ENCODE assay signal across 21 mouse cellular contexts in the genomic region with DNA sequence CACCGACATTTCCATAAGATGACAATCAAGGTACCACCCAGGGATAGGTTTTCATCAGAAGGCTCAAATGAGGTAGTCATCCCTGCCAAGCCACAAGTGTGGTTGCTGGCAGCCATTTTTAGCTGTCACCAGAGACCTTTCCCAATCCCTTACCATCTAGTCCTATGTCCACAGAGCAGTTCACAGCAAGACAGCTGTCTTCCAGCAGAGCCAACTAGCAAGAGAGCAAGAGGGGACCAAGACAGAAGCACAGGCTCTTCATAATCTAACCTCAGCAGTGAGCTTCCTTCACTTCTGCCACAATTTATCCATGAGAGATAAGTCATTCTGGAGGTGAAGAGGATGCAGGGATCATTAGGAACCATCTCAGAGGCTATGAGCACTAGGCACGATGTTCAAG.
DNase-seq lines count a peak whose midpoint lies in the region; ATAC-seq and TF ChIP-seq lines count a peak whose summit lies in the region.
"Had no signal": no experiment of that assay in that cellular context is flagged by ENCODE, and none has a peak within 500 bp of the region (broad histone marks: within the 10 kb centered on the region; RNA-seq: fewer than 3 reads in every experiment).

No protein-coding gene starts in this region.

- DNase-seq in embryonic facial prominence, embryonic 14.5 days (ENCODE audit: low spot score): peak; percentile 30
- no peak for DNase-seq in embryonic facial prominence, embryonic 10.5 days (ENCODE audit: low spot score)
- DNase-seq in liver, embryonic 13.5 days: no peak
- DNase-seq in liver, embryonic 11.5 days (ENCODE audit: low spot score): no peak
- no peak for DNase-seq in retina, embryonic 14.5 days (ENCODE audit: low spot score)
- DNase-seq: adrenal gland, adult 8-10 months; adrenal gland, postnatal 14 days; adrenal gland, postnatal 36 days; cerebellum, adult 11-12 months; cerebellum, adult 2 months; cerebellum, adult 9-10 months; cerebellum, postnatal 10 days; cerebellum, postnatal 25 days had no signal

- no peak overlapping the region for H3K4me3 ChIP-seq in embryonic facial prominence, embryonic 14.5 days (ENCODE audit: low read depth, low read length)
- no peak overlapping the region for H3K4me3 ChIP-seq in embryonic facial prominence, embryonic 10.5 days
- H3K4me3 ChIP-seq in liver, embryonic 13.5 days (replicated peaks): no peak overlapping the region
- H3K4me3 ChIP-seq in liver, embryonic 11.5 days (ENCODE audit: low read depth, low read length): no peak overlapping the region
- H3K4me3 ChIP-seq in myocyte: no peak overlapping the region
- H3K4me3 ChIP-seq: embryonic facial prominence, embryonic 13.5 days; forebrain, embryonic 10.5 days; forebrain, embryonic 12.5 days had no signal

- no peaks in the 10 kb centered on the region for H3K9me3 ChIP-seq in embryonic facial prominence, embryonic 14.5 days (ENCODE audit: control insufficient read depth, low read length)
- no peaks in the 10 kb centered on the region for H3K9me3 ChIP-seq in embryonic facial prominence, embryonic 10.5 days
- no peaks in the 10 kb centered on the region for H3K9me3 ChIP-seq in liver, embryonic 13.5 days (replicated peaks)
- H3K9me3 ChIP-seq in liver, embryonic 11.5 days (ENCODE audit: control insufficient read depth, low read length): no peaks in the 10 kb centered on the region
- H3K9me3 ChIP-seq: embryonic facial prominence, embryonic 13.5 days; forebrain, embryonic 10.5 days; forebrain, embryonic 12.5 days had no signal

- ATAC-seq in embryonic facial prominence, embryonic 14.5 days (ENCODE audit: low read depth): no peak
- no peak for ATAC-seq in liver, embryonic 13.5 days (ENCODE audit: low read depth)
- no peak for ATAC-seq in liver, embryonic 11.5 days (replicated peaks; ENCODE audit: low FRiP score)
- ATAC-seq: activated CD4-positive, CD25-positive, alpha-beta regulatory T cell, adult 4 months; forebrain, embryonic 14.5 days; forebrain, embryonic 16.5 days; Patski had no signal

- no peak overlapping the region for H3K9ac ChIP-seq in embryonic facial prominence, embryonic 14.5 days (ENCODE audit: low read depth, low read length)
- no peak overlapping the region for H3K9ac ChIP-seq in liver, embryonic 13.5 days
- H3K9ac ChIP-seq in liver, embryonic 11.5 days (ENCODE audit: low read depth, low read length): no peak overlapping the region
- H3K9ac ChIP-seq: embryonic facial prominence, embryonic 13.5 days; forebrain, embryonic 12.5 days had no signal

- TF ChIP-seq POLR2A in myocyte (IDR thresholded peaks at IDR 0.05; ENCODE audit: insufficient read length, low read depth): no peak

- H3K79me2 ChIP-seq in myocyte (ENCODE audit: control insufficient read depth, insufficient read depth): no peaks in the 10 kb centered on the region

- no peak overlapping the region for H3K27ac ChIP-seq in embryonic facial prominence, embryonic 14.5 days (replicated peaks; ENCODE audit: low read depth, low read length)
- H3K27ac ChIP-seq in embryonic facial prominence, embryonic 10.5 days (replicated peaks): no peak overlapping the region
- 0 out of 2 replicates have a peak overlapping the region, but pooled peaks have one; percentile 3 for H3K27ac ChIP-seq in liver, embryonic 13.5 days
- no peak overlapping the region; the same call in 1 of the 2 replicates for H3K27ac ChIP-seq in liver, embryonic 11.5 days (ENCODE audit: low read depth, low read length)
- H3K27ac ChIP-seq: embryonic facial prominence, embryonic 13.5 days; forebrain, embryonic 10.5 days; forebrain, embryonic 12.5 days had no signal

- no peaks in the 10 kb centered on the region for H3K4me1 ChIP-seq in embryonic facial prominence, embryonic 14.5 days (ENCODE audit: control insufficient read depth, insufficient read depth, low read length)
- no peaks in the 10 kb centered on the region for H3K4me1 ChIP-seq in embryonic facial prominence, embryonic 10.5 days
- H3K4me1 ChIP-seq in liver, embryonic 13.5 days (replicated peaks): peaks cover 52% of the 10 kb centered on the region
- H3K4me1 ChIP-seq in liver, embryonic 11.5 days (replicated peaks; ENCODE audit: control insufficient read depth, insufficient read depth, low read length): peaks cover 17% of the 10 kb centered on the region
- H3K4me1 ChIP-seq: embryonic facial prominence, embryonic 13.5 days; forebrain, embryonic 10.5 days; forebrain, embryonic 12.5 days had no signal

- no peaks in the 10 kb centered on the region for H3K36me3 ChIP-seq in embryonic facial prominence, embryonic 14.5 days (ENCODE audit: control insufficient read depth, insufficient read depth, low read length)
- H3K36me3 ChIP-seq in embryonic facial prominence, embryonic 10.5 days (replicated peaks): no peaks in the 10 kb centered on the region
- no peaks in the 10 kb centered on the region for H3K36me3 ChIP-seq in liver, embryonic 13.5 days
- no peaks in the 10 kb centered on the region for H3K36me3 ChIP-seq in liver, embryonic 11.5 days (ENCODE audit: control insufficient read depth, insufficient read depth, low read length)
- H3K36me3 ChIP-seq in myocyte (ENCODE audit: control insufficient read depth, insufficient read depth): no peaks in the 10 kb centered on the region
- H3K36me3 ChIP-seq: embryonic facial prominence, embryonic 13.5 days; forebrain, embryonic 10.5 days; forebrain, embryonic 12.5 days had no signal

- H3K27me3 ChIP-seq in embryonic facial prominence, embryonic 14.5 days (replicated peaks; ENCODE audit: control insufficient read depth, insufficient read depth, low read length): no peaks in the 10 kb centered on the region
- no peaks in the 10 kb centered on the region for H3K27me3 ChIP-seq in embryonic facial prominence, embryonic 10.5 days (replicated peaks; ENCODE audit: low read depth, poor library complexity, severe bottlenecking)
- H3K27me3 ChIP-seq in liver, embryonic 13.5 days: no peaks in the 10 kb centered on the region
- no peaks in the 10 kb centered on the region for H3K27me3 ChIP-seq in liver, embryonic 11.5 days (replicated peaks; ENCODE audit: control insufficient read depth, insufficient read depth, low read length)
- H3K27me3 ChIP-seq in myocyte (ENCODE audit: control insufficient read depth, insufficient read depth, insufficient read length): no peaks in the 10 kb centered on the region
- H3K27me3 ChIP-seq: embryonic facial prominence, embryonic 13.5 days; forebrain, embryonic 12.5 days; Patski had no signal

- no peak overlapping the region for H3K4me2 ChIP-seq in embryonic facial prominence, embryonic 14.5 days (ENCODE audit: low read depth, low read length)
- H3K4me2 ChIP-seq in liver, embryonic 13.5 days: no peak overlapping the region
- H3K4me2 ChIP-seq in liver, embryonic 11.5 days: no peak overlapping the region
- peak overlapping the region; percentile 37 for H3K4me2 ChIP-seq in myocyte (ENCODE audit: low read depth)
- H3K4me2 ChIP-seq: embryonic facial prominence, embryonic 13.5 days; forebrain, embryonic 12.5 days had no signal

- H3ac ChIP-seq in myocyte (ENCODE audit: control insufficient read depth, insufficient read length): no peak overlapping the region

- WGBS in embryonic facial prominence, embryonic 14.5 days: 87% methylated on average over 2 of the region's 2 CpGs
- WGBS in embryonic facial prominence, embryonic 10.5 days: 94% methylated on average over 2 of the region's 2 CpGs
- WGBS in liver, embryonic 13.5 days (ENCODE audit: insufficient replicate concordance): 80% methylated on average over 2 of the region's 2 CpGs
- WGBS in liver, embryonic 11.5 days: 71% methylated on average over 2 of the region's 2 CpGs

TF ChIP-seq in myocyte, 11 proteins besides CTCF, POLR2A, EP300 and RAD21:
- TF ChIP-seq REST (IDR thresholded peaks at IDR 0.05; ENCODE audit: insufficient read depth, insufficient read length): no peak
- no peak for TF ChIP-seq E2F4 (IDR thresholded peaks at IDR 0.05; ENCODE audit: insufficient read depth)
- TF ChIP-seq MYOD1 (IDR thresholded peaks at IDR 0.05; ENCODE audit: control insufficient read depth in 1 of 3, insufficient read length in 2 of 3, low read depth in 2 of 3): peak in 2 of 3 experiments; percentile 39 to 74
- TF ChIP-seq TCF12 (IDR thresholded peaks at IDR 0.05; ENCODE audit: insufficient read depth, poor library complexity, severe bottlenecking): peak; percentile 18
- TF ChIP-seq POLR2AphosphoS2 (IDR thresholded peaks at IDR 0.05; ENCODE audit: insufficient read length, low read depth): no peak
- TF ChIP-seq TCF3 (IDR thresholded peaks at IDR 0.05; ENCODE audit: insufficient read length, low read depth): no peak
- no peak for TF ChIP-seq SRF (IDR thresholded peaks at IDR 0.05; ENCODE audit: control insufficient read depth, insufficient read length, low read depth)
- TF ChIP-seq MAX (IDR thresholded peaks at IDR 0.05; ENCODE audit: low read depth): no peak
- TF ChIP-seq USF1 (IDR thresholded peaks at IDR 0.05; ENCODE audit: low read depth): no peak
- TF ChIP-seq CEBPB (IDR thresholded peaks at IDR 0.05; ENCODE audit: insufficient read depth, poor library complexity, severe bottlenecking): peak; percentile 18; the same call in 1 of the 2 replicates
- peak in 2 of 3 experiments; percentile 69 to 89 for TF ChIP-seq MYOG (IDR thresholded peaks at IDR 0.05; ENCODE audit: control insufficient read depth in 1 of 3, insufficient read depth in 1 of 3, insufficient read length in 2 of 3, low read depth in 2 of 3)
